8 mouse cellular contexts compared by ENCODE assay signal in the genomic region with DNA sequence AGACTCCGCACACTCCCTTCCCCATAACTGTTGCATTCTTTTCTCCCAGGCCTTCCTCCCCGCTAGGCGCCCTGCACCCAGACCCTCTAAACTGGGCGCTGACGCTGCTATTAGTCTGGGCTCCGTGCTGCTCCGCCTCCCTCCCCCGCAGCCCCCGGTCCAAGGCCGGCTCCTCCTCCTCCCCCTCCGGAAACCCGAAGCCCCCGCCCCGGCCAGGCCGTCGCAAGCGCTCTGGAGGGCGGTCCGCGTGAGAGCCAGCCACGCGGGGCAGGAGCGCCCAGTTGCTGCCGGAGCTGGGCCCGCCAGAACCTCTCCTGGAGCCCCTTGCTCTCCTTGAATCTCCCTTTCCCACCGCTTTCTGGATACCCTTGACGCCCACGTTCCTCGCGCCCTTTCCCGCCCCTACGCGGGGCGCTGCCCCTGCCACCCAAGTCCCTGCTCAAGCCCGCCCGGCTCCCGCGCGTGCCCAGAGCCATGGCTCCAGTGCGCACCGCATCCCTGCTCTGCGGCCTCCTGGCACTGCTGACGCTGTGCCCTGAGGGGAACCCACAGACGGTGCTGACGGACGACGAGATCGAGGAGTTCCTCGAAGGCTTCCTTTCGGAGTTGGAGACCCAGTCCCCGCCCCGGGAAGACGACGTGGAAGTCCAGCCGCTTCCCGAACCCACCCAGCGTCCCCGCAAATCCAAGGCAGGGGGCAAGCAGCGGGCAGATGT. TPM values are rescaled to one million over a fixed set of nuclear protein-coding genes. Genes with fewer than 3 reads are reported as not detected.
A peak's percentile ranks its signal among the peaks of the same experiment; 100 is the strongest.
DNase-seq lines count a peak whose midpoint lies in the region; ATAC-seq and TF ChIP-seq lines count a peak whose summit lies in the region.

A gene (plus strand): TSS at position 270 of the 716 bp plus-strand sequence.

- 0 out of 2 replicates have a peak, but pooled peaks cover 6% of the 10 kb centered on the region for H3K9me3 ChIP-seq in forebrain, embryonic 10.5 days

- H3K27ac ChIP-seq in spleen, adult 2 months (ENCODE audit: insufficient read depth, low read length) = no peak within 1 kb of the TSS
- peak within 1 kb of the TSS; percentile 53 for H3K27ac ChIP-seq in forebrain, embryonic 10.5 days

- ATAC-seq in monocyte, adult 5-6 weeks (replicated peaks; ENCODE audit: insufficient number of reproducible peaks, low FRiP score, low TSS enrichment, poor library complexity, severe bottlenecking) = no peak

- H3K4me3 ChIP-seq in spleen, adult 2 months (ENCODE audit: extremely low read depth, insufficient read depth, insufficient read length) = peak within 1 kb of the TSS; percentile 14; the same call in 1 of the 2 replicates
- peak within 1 kb of the TSS; percentile 51 for H3K4me3 ChIP-seq in forebrain, embryonic 10.5 days

- peak in 1 of 2 experiments; percentile 20 for DNase-seq in spleen, adult 2 months (ENCODE audit: low read depth in 1 of 2, low spot score in 2 of 2)
- DNase-seq in spleen, adult 12 weeks (ENCODE audit: low spot score) = no peak
- no peak for DNase-seq in forebrain, embryonic 10.5 days (ENCODE audit: extremely low spot score, low spot score)
- DNase-seq in heart, postnatal 10 days = peak; percentile 71 to 73
- DNase-seq in kidney, postnatal 25 days = peak; percentile 69 to 84
- DNase-seq in lung, postnatal 10 days = peak; percentile 80
- DNase-seq in splenic B cell, adult 2 months (ENCODE audit: low read depth, low spot score) = peak; percentile 23

- 6% methylated on average over 58 of the region's 59 CpGs for WGBS in spleen, adult 2 months
- WGBS in forebrain, embryonic 10.5 days = 4% methylated on average over 58 of the region's 59 CpGs

- H3K36me3 ChIP-seq in spleen, adult 2 months (ENCODE audit: control insufficient read depth, insufficient read depth, low read length) = no peaks in the 10 kb centered on the region
- no peaks in the 10 kb centered on the region for H3K36me3 ChIP-seq in forebrain, embryonic 10.5 days (replicated peaks)
- H3K36me3 ChIP-seq in splenic B cell, adult 2 months (ENCODE audit: control insufficient read depth, insufficient read depth, low read length, poor library complexity, severe bottlenecking) = no peaks in the 10 kb centered on the region

- no peak for TF ChIP-seq CTCF in spleen, adult 2 months (IDR thresholded peaks at IDR 0.05; ENCODE audit: extremely low read depth, insufficient read depth, insufficient read length, insufficient replicate concordance)

- peaks cover 6% of the 10 kb centered on the region for H3K27me3 ChIP-seq in spleen, adult 2 months (ENCODE audit: control insufficient read depth, insufficient read depth, low read length)
- H3K27me3 ChIP-seq in forebrain, embryonic 10.5 days (ENCODE audit: poor library complexity, severe bottlenecking) = peaks cover 51% of the 10 kb centered on the region
- no peaks in the 10 kb centered on the region for H3K27me3 ChIP-seq in splenic B cell, adult 2 months (ENCODE audit: control insufficient read depth, insufficient read depth, low read length, poor library complexity, severe bottlenecking)

- intact Hi-C loops in heart, postnatal 10 days (cut with DNase I) = no loop called here

- TF ChIP-seq POLR2A in spleen, adult 2 months (IDR thresholded peaks at IDR 0.05; ENCODE audit: low read depth, low read length) = no peak

- no peaks in the 10 kb centered on the region for H3K4me1 ChIP-seq in spleen, adult 2 months (ENCODE audit: control insufficient read depth, insufficient read depth, insufficient read length)
- peaks cover 24% of the 10 kb centered on the region for H3K4me1 ChIP-seq in forebrain, embryonic 10.5 days

RNA-seq across cellular contexts. Expression of the gene that starts here (rescaled TPM):
- 15.7 and 19.8 TPM in 2 replicates for polyA plus RNA-seq in spleen, adult 2 months (2012; rRNA removed)
- 8.0 and 8.8 TPM in 2 replicates for polyA plus RNA-seq in forebrain, embryonic 10.5 days (2016; fragmentation: Nextera tagmentation; extraction: Ambion mirVana)
- total RNA-seq in heart, postnatal 10 days (2021) = 10 to 100 TPM; 35.2 to 40.1 TPM
- not detected in 3 replicates for total RNA-seq in monocyte, adult 5-6 weeks (2017)

Comparison
In these comparisons a context has a peak if more than half of its experiments do, and no peak if none do; other contexts are left out.
1. RNA of the gene that starts here (total RNA-seq): 35.2 to 40.1 TPM in heart, postnatal 10 days; not detected in monocyte, adult 5-6 weeks; every median in the first group is over 10 times any median in the second.
2. DNase-seq: peak in heart, postnatal 10 days (2 of 2), kidney, postnatal 25 days (2 of 2), lung, postnatal 10 days (single experiment) and splenic B cell, adult 2 months (single experiment); none in spleen, adult 12 weeks (single experiment) and forebrain, embryonic 10.5 days (single experiment).